Mouse (Mus musculus) CD4-positive helper T cell, adult 2 months (primary cell): ENCODE measurements at regions not wholly inside any gene's neighbourhood (a gene's known extent, or its start where the extent isn't known, plus 50 kb on each side); places are given as distances from the start of the nearest gene placed in this dataset.
"Not testable (repeated sequence)": the region's sequence is repeated elsewhere in the genome, so short reads cannot be mapped to it uniquely, and the experiment has no call there.

ENCODE experiments used
- DNase-seq: peaks from one replicate; pipeline ENCODE4 v3.0.0-alpha.2; 2012; ENCODE audit warnings: low read depth, missing footprints, low spot score

GRCm38 (mm10) chr14:87215099-87215498 lies 74.1 kb upstream of the Diaph3 start:
- peak; percentile 8 for DNase-seq

- DNase-seq, result no peak
Observed at GRCm38 (mm10) chr14:87217042-87217441, 76.0 kb upstream of the Diaph3 start.

DNA sequence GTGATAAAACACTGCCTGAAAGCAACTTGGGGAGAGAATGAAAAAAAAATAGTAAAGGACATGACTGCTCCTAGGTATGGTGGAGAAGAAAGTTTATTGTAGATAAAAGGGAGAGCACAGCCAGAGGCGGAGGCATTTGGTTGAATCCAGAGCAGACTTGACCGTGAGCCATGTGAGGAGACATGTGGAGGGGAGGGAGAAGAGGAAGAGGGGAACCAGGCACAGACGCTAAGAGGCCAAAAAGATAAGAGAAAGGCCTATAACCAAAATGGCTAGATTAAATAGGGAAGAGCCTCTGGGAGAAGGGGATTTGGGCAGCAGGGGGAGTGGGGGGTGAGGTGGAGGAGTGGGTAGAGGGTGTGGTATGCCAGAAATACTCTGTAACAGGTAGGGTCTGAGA lies 78.9 kb upstream of the Diaph3 start:
- DNase-seq, result no peak

GRCm38 (mm10) chr14:87224870-87225269 lies 83.8 kb upstream of the Diaph3 start:
- no peak for DNase-seq

GRCm38 (mm10) chr14:87249258-87249657 lies 108.2 kb upstream of the Diaph3 start:
- DNase-seq, result peak; percentile 42

DNA sequence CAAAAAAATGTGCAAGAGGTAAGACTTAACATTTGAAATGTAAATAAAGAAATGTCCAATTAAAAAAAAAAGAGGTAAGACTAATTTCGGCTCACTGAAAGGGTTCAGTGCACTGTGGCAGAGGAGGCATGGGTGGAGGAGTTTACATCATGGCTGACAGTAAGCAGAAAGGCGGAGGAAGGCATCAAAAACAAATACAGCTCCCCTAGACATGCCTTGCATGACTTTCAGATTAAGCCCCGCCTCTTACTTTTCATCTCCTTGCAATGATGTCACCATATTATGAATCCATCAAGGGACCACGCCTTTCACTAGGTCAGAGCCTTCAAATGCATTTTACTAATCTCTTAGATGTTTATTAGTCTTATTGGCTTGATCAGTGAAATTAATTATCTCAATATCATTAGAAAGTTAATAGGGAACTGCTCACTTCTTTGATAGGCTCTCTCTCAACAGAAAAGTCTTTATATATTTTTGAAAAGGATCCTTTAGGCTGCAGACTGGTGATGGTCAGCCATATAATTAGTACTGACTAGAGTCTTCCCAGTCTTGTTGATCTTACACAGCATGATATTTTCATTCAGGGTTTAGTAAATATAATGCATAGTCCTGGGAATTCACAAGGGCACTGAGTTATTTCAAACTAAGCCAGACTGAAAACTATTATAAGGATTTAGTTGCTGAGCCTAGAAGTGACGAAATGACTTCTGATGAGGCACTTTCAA lies 114.6 kb upstream of the Diaph3 start:
- DNase-seq, result no peak

GRCm38 (mm10) chr14:87261726-87262125 lies 120.7 kb upstream of the Diaph3 start:
- no peak for DNase-seq

- DNase-seq, result no peak
Observed at GRCm38 (mm10) chr14:87264826-87265225, 123.8 kb upstream of the Diaph3 start.

- no peak for DNase-seq
Observed at GRCm38 (mm10) chr14:87266309-87266708, 125.3 kb upstream of the Diaph3 start.

DNA sequence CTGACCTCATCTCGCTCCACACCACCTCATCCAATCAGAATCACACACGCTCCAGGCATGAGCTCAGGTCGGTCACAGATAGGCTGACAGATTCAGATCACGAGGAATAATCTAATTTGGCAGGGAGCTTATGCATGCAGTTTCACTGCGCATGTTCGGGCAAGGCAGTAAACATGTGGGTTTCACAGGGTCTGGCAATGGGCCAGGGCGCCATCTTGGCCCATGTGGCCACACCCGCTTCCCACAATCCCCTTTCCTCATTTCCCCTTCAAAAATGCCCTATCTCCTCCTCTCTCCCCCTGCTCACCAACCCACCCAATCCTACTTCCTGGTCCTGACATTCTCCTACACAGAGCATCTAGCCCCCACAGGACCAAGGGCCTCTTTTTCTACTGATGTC lies 127.2 kb upstream of the Tdrd3 start:
- DNase-seq, result not testable (repeated sequence)

GRCm38 (mm10) chr14:87289708-87290243 lies 126.7 kb upstream of the Tdrd3 start:
- no peak for DNase-seq

- DNase-seq, result no peak
Observed at GRCm38 (mm10) chr14:87295206-87295605, 121.2 kb upstream of the Tdrd3 start.

DNA sequence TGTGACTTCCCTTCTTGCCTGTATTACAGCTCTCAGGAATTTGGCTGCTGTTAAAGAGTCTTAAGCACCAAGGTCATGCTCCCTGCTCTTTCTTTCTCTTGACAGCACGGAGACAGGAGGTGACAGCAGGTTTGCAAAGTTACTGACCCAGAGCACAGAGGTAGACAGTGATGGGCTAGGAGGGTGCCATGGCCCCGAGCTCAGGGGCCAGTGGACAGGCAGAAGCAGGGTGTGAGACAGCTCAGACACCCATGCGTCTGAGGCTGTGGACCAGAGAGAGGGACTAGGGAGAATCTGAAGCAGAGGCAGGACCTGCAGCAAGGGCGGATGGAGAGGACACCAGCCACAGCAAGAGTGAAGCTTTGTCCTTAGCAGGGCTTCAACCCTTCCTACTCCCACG lies 119.3 kb upstream of the Tdrd3 start:
- no peak for DNase-seq

GRCm38 (mm10) chr14:87300838-87301237 lies 115.6 kb upstream of the Tdrd3 start:
- DNase-seq, result no peak

- DNase-seq, result no peak
Observed at GRCm38 (mm10) chr14:87301564-87301963, 114.9 kb upstream of the Tdrd3 start.

GRCm38 (mm10) chr14:87305481-87305880 lies 111.0 kb upstream of the Tdrd3 start:
- DNase-seq, result no peak

DNA sequence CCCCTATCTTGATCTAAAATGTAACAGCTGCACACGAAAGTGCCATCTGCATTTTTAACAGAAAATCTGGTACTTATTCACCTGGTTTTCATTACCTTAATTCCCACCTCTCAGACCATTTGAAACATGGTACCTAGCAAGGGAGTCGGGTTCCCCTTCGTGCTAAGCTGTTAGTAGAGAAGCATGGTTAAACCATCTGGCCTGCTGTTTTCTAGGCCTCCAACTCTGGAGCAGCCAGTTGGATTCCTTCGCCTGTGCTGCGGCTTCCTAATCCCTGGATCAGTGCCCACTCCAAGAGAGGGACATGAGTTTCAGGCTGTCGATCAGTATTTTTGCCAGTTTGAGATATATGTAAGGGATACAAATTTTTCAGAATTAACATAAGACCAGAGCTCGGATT lies 110.4 kb upstream of the Tdrd3 start:
- DNase-seq, result no peak

DNA sequence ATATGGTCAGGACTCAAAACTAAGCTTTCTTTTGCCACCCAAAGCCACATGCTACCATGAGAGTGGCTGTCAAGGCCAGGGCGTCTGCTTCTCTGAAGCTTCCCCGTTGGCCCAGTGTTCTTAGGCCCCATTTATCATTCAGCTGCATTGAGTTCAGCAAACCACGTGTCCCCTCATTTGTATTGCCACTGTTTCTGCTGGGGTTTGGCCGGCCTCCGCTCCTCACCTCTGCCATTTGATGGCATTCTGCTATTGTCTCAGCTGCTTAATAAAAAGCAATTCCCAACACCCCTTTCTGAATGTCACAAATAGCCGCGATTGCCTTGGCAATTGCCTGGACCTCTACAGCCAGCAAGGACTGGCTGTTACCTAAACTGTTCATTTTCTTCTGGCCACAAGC lies 108.4 kb upstream of the Tdrd3 start:
- no peak for DNase-seq

DNA sequence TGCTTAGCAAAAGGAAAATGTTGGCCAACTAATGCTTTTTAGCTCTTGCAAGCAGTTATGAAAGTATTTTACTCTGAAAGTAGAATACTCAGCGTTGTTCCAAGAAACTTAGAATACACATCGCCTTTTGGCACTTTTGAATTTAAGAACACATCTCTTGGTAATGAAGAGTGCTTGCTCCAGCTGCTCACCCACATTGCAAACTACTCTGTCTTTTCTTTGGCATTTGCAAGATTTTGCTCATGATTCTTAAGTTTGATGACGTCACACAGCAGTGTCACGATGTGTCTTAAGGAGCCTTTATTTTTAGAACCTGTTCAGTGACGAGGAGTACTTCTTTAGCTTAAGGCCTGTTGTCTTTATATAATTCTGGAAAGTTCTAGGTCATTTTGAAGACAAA lies 104.1 kb upstream of the Tdrd3 start:
- DNase-seq, result no peak

DNA sequence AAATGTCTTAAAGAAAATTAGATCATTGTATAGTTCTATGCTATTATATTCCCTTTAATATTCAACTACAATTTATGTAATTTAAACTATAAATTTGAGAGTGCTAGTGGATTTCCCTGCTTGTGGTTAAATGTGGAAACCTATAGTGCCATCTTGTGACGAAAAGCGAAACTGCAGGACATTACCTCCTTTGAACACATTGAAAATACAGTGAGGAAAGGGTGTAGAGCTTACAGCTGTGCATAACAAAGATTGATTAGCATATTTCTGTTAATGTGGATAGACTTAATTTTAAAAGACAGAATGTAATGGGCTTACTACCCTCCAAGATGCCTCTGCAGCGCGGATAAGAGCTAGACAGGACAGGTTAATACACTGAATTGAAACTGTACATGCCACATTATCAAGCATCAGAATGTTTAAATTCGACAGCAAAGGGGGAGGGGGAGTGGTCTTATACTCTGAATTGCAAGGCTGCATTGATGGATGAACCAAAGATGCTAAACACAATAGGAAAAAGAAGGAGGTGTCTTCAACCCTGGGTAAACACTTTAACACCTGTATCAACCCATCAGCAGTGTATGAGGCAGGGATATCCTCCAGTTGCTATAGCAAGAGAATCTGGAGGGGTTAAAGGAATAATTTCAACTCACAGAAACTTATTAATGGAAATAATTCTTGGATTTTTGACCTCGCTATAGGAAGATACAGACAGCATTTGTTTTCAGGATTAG lies 101.3 kb upstream of the Tdrd3 start:
- DNase-seq, result peak; percentile 51

GRCm38 (mm10) chr14:87327841-87328240 lies 88.6 kb upstream of the Tdrd3 start:
- DNase-seq, result no peak

- no peak for DNase-seq
Observed at GRCm38 (mm10) chr14:87337950-87338526, 78.4 kb upstream of the Tdrd3 start.

- DNase-seq, result no peak
Observed at GRCm38 (mm10) chr14:87344540-87344939, 71.9 kb upstream of the Tdrd3 start.
